ENCODE assay signal across 14 mouse cellular contexts in the genomic region with DNA sequence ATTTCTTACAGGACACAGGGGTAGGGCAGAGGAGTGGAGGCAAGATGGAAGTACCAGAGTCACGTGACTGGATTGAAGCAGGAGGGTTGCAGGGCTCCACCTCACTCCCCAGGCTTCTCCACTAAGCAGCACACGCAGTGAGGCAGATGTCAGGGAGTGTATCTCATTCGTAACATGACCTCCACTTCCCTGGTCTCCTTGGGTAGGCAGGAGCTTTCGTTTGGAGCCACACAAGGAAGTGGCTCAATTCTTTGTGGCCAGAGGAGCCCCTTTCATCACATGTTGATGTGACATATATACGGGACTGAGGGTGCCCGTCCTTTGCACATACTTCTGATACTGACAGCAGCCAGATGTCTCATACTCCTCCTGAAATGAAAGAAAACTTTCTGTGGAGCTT.
"Had no signal": no experiment of that assay in that cellular context is flagged by ENCODE, and none has a peak within 500 bp of the region (broad histone marks: within the 10 kb centered on the region; RNA-seq: fewer than 3 reads in every experiment).

No protein-coding gene starts in this region.

- H3K9ac ChIP-seq: limb, embryonic 15.5 days; liver, embryonic 13.5 days; midbrain, embryonic 13.5 days; neural tube, embryonic 15.5 days had no signal

- ATAC-seq: midbrain, embryonic 13.5 days had no signal

- H3K4me2 ChIP-seq: limb, embryonic 15.5 days; liver, embryonic 13.5 days; midbrain, embryonic 13.5 days; neural tube, embryonic 15.5 days had no signal

- H3K9me3 ChIP-seq: limb, embryonic 15.5 days; liver, embryonic 13.5 days; midbrain, embryonic 13.5 days; neural tube, embryonic 15.5 days had no signal

- H3K27me3 ChIP-seq: limb, embryonic 15.5 days; liver, embryonic 13.5 days; midbrain, embryonic 13.5 days; neural tube, embryonic 15.5 days had no signal

- H3K4me3 ChIP-seq: limb, embryonic 15.5 days; liver, embryonic 13.5 days; midbrain, embryonic 13.5 days; myocyte; neural tube, embryonic 15.5 days had no signal

- DNase-seq: kidney, adult 8-10 months; kidney, postnatal 36 days; layer of hippocampus, adult 9-11 months; layer of hippocampus, postnatal 36 days; liver, embryonic 13.5 days; lung, adult 18-20 months; lung, postnatal 4 days; thymus, postnatal 14 days had no signal

- H3K4me1 ChIP-seq: limb, embryonic 15.5 days; liver, embryonic 13.5 days; midbrain, embryonic 13.5 days; neural tube, embryonic 15.5 days had no signal

- H3K27ac ChIP-seq: kidney, postnatal 0 days; limb, embryonic 15.5 days; liver, embryonic 13.5 days; midbrain, embryonic 13.5 days; neural tube, embryonic 15.5 days; stomach, postnatal 0 days had no signal
